Mouse (Mus musculus) cerebellum, postnatal 10 days (tissue): Measurements from ENCODE around the gene Zfp981.
"Not testable (repeated sequence)": the region's sequence is repeated elsewhere in the genome, so short reads cannot be mapped to it uniquely, and the experiment has no call there.

Source experiments
- DNase-seq, 2 experiments: peaks; one replicate each; pipeline ENCODE4 v3.0.0; 2021; ENCODE audit warnings: mixed read lengths in 2 of 2

Zfp981 gene

GRCm38 (mm10) chr4:146501727-146502126 lies at the start of gene Zfp981:
Zfp981 (plus strand) TSS chr4:146502027.
- DNase-seq, result not testable (repeated sequence)

- DNase-seq, result not testable (repeated sequence)
Measured at GRCm38 (mm10) chr4:146452576-146452975, 49.3 kb upstream of the Zfp981 start.

GRCm38 (mm10) chr4:146454170-146454569 lies 47.7 kb upstream of the Zfp981 start:
- not testable (repeated sequence) for DNase-seq

- no peak for DNase-seq
Measured at GRCm38 (mm10) chr4:146454896-146455295, 46.9 kb upstream of the Zfp981 start.

GRCm38 (mm10) chr4:146455321-146455721 lies 46.5 kb upstream of the Zfp981 start:
- peak in 1 of 2 experiments; percentile 7 for DNase-seq

- DNase-seq, result no peak
Measured at GRCm38 (mm10) chr4:146456061-146456726, 45.6 kb upstream of the Zfp981 start.

GRCm38 (mm10) chr4:146457126-146457525 lies 44.7 kb upstream of the Zfp981 start:
- no peak for DNase-seq

- DNase-seq, result no peak
Measured at GRCm38 (mm10) chr4:146457720-146458119, 44.1 kb upstream of the Zfp981 start.

- DNase-seq, result not testable (repeated sequence)
Measured at GRCm38 (mm10) chr4:146459822-146460221, 42.0 kb upstream of the Zfp981 start.

GRCm38 (mm10) chr4:146460685-146461084 lies 41.1 kb upstream of the Zfp981 start:
- peak in 1 of 2 experiments; percentile 17 for DNase-seq

- DNase-seq, result not testable (repeated sequence)
Measured at GRCm38 (mm10) chr4:146463649-146464351, 38.0 kb upstream of the Zfp981 start.

GRCm38 (mm10) chr4:146469984-146470383 lies 31.8 kb upstream of the Zfp981 start:
- DNase-seq, result not testable (repeated sequence)

- not testable (repeated sequence) for DNase-seq
Measured at GRCm38 (mm10) chr4:146474181-146474580, 27.6 kb upstream of the Zfp981 start.

GRCm38 (mm10) chr4:146474716-146475676 lies 26.8 kb upstream of the Zfp981 start:
- not testable (repeated sequence) for DNase-seq

GRCm38 (mm10) chr4:146476260-146476659 lies 25.6 kb upstream of the Zfp981 start:
- not testable (repeated sequence) for DNase-seq

GRCm38 (mm10) chr4:146476959-146477358 lies 24.9 kb upstream of the Zfp981 start:
- DNase-seq, result not testable (repeated sequence)

GRCm38 (mm10) chr4:146480376-146481096 lies 21.3 kb upstream of the Zfp981 start:
- DNase-seq, result not testable (repeated sequence)

GRCm38 (mm10) chr4:146482546-146482945 lies 19.3 kb upstream of the Zfp981 start:
- not testable (repeated sequence) for DNase-seq

GRCm38 (mm10) chr4:146483571-146484280 lies 18.1 kb upstream of the Zfp981 start:
- DNase-seq, result not testable (repeated sequence)

- not testable (repeated sequence) for DNase-seq
Measured at GRCm38 (mm10) chr4:146484676-146485075, 17.2 kb upstream of the Zfp981 start.

GRCm38 (mm10) chr4:146485183-146485939 lies 16.5 kb upstream of the Zfp981 start:
- DNase-seq, result not testable (repeated sequence)
